Mouse (Mus musculus) G1E (cell line): ENCODE data around the gene Ccdc66. TPM values are rescaled to one million over a fixed set of nuclear protein-coding genes. Genes with fewer than 3 reads are reported as not detected.

Experiments
- ATAC-seq: 2 replicates; pipeline ENCODE4 v1.8.0; 2016; ENCODE audit warnings: mild to moderate bottlenecking; ENCODE audit not compliant: insufficient number of reproducible peaks, poor library complexity, low FRiP score, severe bottlenecking; ENCODE audit errors: extremely low read depth
- DNase-seq: peaks from one replicate; pipeline ENCODE4 v3.0.0; 2012; ENCODE audit warnings: low spot score
- H3K27me3 ChIP-seq: 2 replicates; pipeline ENCODE4 v1.6.1; 2012; ENCODE audit warnings: mild to moderate bottlenecking, low read length, inconsistent platforms; ENCODE audit not compliant: insufficient read depth
- H3K36me3 ChIP-seq: replicated peaks from 2 replicates; pipeline ENCODE3; 2012; ENCODE audit warnings: mild to moderate bottlenecking, inconsistent platforms
- H3K4me1 ChIP-seq: 2 replicates; pipeline ENCODE4 v1.6.1; 2012; ENCODE audit warnings: low read depth, low read length, inconsistent platforms, mixed read lengths; ENCODE audit not compliant: insufficient read depth
- H3K4me3 ChIP-seq: 2 replicates; pipeline ENCODE4 v1.5.1; 2012; ENCODE audit warnings: low read depth, mild to moderate bottlenecking, inconsistent platforms, low read length, moderate library complexity, mixed read lengths
- H3K9me3 ChIP-seq: replicated peaks from 2 replicates; pipeline ENCODE4 v1.6.1; 2012; ENCODE audit warnings: inconsistent platforms
- CTCF ChIP-seq: IDR thresholded peaks from 2 replicates; pipeline ENCODE4 v1.5.1; 2012; ENCODE audit warnings: low read depth, low read length, inconsistent platforms, mixed read lengths
- GATA1 ChIP-seq: IDR thresholded peaks from 2 replicates; pipeline ENCODE4 v1.6.1; 2012; ENCODE audit warnings: borderline replicate concordance, low read length, inconsistent platforms, mixed read lengths
- GATA2 ChIP-seq: IDR thresholded peaks from 2 replicates; pipeline ENCODE4 v1.6.1; 2012; ENCODE audit warnings: low read depth, low read length, inconsistent platforms, borderline replicate concordance
- POLR2AphosphoS5 ChIP-seq: IDR thresholded peaks from 2 replicates; pipeline ENCODE4 v1.6.1; 2012; ENCODE audit warnings: low read depth, low read length, inconsistent platforms; ENCODE audit not compliant: insufficient replicate concordance
- TAL1 ChIP-seq: conservative IDR thresholded peaks from 2 replicates; pipeline ENCODE4 v1.6.1; 2012; ENCODE audit warnings: low read depth, low read length, inconsistent platforms, mixed read lengths
- polyA plus RNA-seq: library from polyadenylated mRNA; stranded (reverse); fragments of >175 nt; gene quantifications from 2 replicates; pipeline ENCODE4 v1.2.3, GENCODE M21; 2012
- total RNA-seq, 2 experiments: library from RNA; stranded (forward) in 1 of 2; stranded (reverse) in 1 of 2; fragments of 200-1000 nt in 1 of 2; fragments of >200 nt in 1 of 2; fragmentation: Nextera tagmentation in 1 of 2; gene quantifications; 2 replicates each; pipeline ENCODE4 v1.2.3; 2014 to 2017

Gene Ccdc66
- total and polyA plus RNA-seq, 3 experiments = 1.9 to 40.0 (median 21.0) TPM

- no peak for DNase-seq
- Histone ChIP-seq H3K4me3 (no peak overlapping the region), H3K9me3 (peaks cover 7% of the 10 kb centered on the region), H3K27me3 (no peaks in the 10 kb centered on the region), H3K4me1 (peaks cover 28% of the 10 kb centered on the region), H3K36me3 (peaks cover 48% of the 10 kb centered on the region)
- no peak for TF ChIP-seq GATA1
- no peak for TF ChIP-seq CTCF
- TF ChIP-seq TAL1 = no peak
- TF ChIP-seq POLR2AphosphoS5 = no peak
- TF ChIP-seq GATA2 = no peak
- ATAC-seq = no peak
Observed at GRCm38 (mm10) chr14:27432064-27432463, 76.2 kb downstream of the Ccdc66 start.

Other genes starting within 250 kb of the Ccdc66 start
- gene Fam208a, start 79.6 kb downstream of the Ccdc66 start, total RNA-seq (2014; fragmentation: Nextera tagmentation) = 85.4 and 103 TPM in 2 replicates
- 59.4 and 70.0 TPM in 2 replicates for gene Fam208a, start 79.6 kb downstream of the Ccdc66 start, total RNA-seq (2017)
- gene Fam208a, start 79.6 kb downstream of the Ccdc66 start, polyA plus RNA-seq = 4.2 and 5.4 TPM in 2 replicates
- not detected in 2 replicates for gene Erc2, start 114.0 kb upstream of the Ccdc66 start, total RNA-seq (2014; fragmentation: Nextera tagmentation)
- 0.23 and 0.49 TPM in 2 replicates for gene Erc2, start 114.0 kb upstream of the Ccdc66 start, total RNA-seq (2017)
- gene Erc2, start 114.0 kb upstream of the Ccdc66 start, polyA plus RNA-seq = not detected in 2 replicates